Mouse (Mus musculus): Measurements from ENCODE around the gene Osbpl2. TPM values are rescaled to one million over a fixed set of nuclear protein-coding genes. Genes with fewer than 3 reads are reported as not detected.

Osbpl2 gene
- polyA plus RNA-seq, 1 experiment from 2014 or later: 38.2 TPM

DNA sequence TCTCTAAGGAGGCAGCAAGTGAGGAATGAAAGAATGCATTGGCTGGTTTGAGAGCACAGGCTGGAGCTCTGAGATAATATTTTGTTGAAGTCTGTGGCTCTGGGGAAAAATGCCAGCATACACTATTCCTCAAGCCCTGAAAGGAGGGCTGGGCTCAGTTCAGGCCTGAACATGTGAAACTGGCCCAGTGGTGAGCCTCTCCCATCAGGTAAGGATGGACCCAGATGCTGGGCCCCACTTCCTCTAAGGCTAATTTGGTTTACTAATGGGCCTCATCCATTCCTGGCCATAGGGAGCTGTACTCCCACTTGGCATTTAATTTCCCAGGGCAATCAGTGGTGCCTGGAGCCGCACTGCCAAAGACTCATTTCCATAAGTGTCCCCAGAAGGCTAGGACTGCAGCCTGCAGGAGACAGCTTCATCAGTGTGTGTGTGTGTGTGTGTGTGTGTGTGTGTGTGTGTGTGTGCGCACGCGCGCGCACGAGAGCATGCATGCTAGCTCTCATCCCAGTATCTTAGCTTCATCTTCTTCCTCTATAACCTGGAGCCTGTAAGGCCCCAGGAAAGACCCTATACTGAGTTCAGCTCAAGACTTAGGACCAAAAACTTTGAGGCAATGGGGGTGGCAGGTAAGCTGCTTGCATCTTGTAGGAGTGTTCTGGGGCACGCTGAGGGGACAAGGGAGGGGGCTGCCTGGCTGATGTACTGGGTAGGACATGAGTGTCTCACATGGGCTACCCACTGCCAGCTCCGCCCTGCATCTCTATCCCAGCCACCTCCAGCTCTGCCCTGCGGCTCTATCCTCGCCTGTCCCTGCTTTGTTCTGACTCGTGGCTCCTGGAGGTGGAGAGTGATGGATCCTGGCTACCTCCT lies 86.2 kb downstream of the Osbpl2 start:
- Histone ChIP-seq H3K27me3 (ENCODE audit: control insufficient read depth, insufficient read depth, low read length) (no peaks in the 10 kb centered on the region), H3K9ac (replicated peaks; ENCODE audit: low read depth, low read length) (no peak overlapping the region), H3K27ac (ENCODE audit: low read length) (no peak overlapping the region), H3K4me1 (ENCODE audit: control insufficient read depth, insufficient read depth, low read length) (no peaks in the 10 kb centered on the region), H3K36me3 (ENCODE audit: control insufficient read depth, insufficient read depth, low read length) (peaks cover 6% of the 10 kb centered on the region; the same call in 1 of the 2 replicates), H3K4me3 (ENCODE audit: low read depth, low read length) (no peak overlapping the region), H3K9me3 (ENCODE audit: control insufficient read depth, low read depth, low read length) (no peaks in the 10 kb centered on the region), H3K4me2 (replicated peaks; ENCODE audit: low read depth, low read length) (no peak overlapping the region)
- WGBS: 92% methylated on average over 12 of the region's 12 CpGs
- ATAC-seq (ENCODE audit: insufficient number of reproducible peaks, insufficient read depth, low FRiP score, low read depth): no peak

DNA sequence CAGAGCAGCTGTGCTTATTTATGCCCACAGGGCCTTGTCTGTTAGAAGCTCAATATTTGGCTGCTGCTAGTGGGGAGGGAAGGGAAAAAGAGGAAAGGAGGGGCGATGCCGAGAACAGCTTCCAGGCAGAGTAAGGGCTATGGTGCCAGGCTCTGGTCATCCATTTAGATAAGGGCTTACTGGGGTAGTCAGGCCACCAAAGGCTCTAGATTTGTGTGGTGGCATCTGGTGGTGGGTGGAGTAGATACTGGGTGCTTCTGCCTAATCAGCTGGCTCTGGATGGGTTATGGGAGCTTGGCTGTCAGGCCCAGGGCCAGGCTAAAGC lies 86.8 kb downstream of the Osbpl2 start:
- Histone ChIP-seq H3K9me3 (ENCODE audit: control insufficient read depth, low read depth, low read length) (no peaks in the 10 kb centered on the region), H3K4me3 (ENCODE audit: low read depth, low read length) (no peak overlapping the region), H3K9ac (replicated peaks; ENCODE audit: low read depth, low read length) (no peak overlapping the region), H3K36me3 (ENCODE audit: control insufficient read depth, insufficient read depth, low read length) (peaks cover 6% of the 10 kb centered on the region; the same call in 1 of the 2 replicates), H3K27ac (ENCODE audit: low read length) (no peak overlapping the region), H3K4me2 (replicated peaks; ENCODE audit: low read depth, low read length) (no peak overlapping the region), H3K27me3 (ENCODE audit: control insufficient read depth, insufficient read depth, low read length) (no peaks in the 10 kb centered on the region), H3K4me1 (ENCODE audit: control insufficient read depth, insufficient read depth, low read length) (no peaks in the 10 kb centered on the region)
- no peak for ATAC-seq (ENCODE audit: insufficient number of reproducible peaks, insufficient read depth, low FRiP score, low read depth)
- whole genome bisulfite sequencing: 93% methylated on average over 2 of the region's 2 CpGs

DNA sequence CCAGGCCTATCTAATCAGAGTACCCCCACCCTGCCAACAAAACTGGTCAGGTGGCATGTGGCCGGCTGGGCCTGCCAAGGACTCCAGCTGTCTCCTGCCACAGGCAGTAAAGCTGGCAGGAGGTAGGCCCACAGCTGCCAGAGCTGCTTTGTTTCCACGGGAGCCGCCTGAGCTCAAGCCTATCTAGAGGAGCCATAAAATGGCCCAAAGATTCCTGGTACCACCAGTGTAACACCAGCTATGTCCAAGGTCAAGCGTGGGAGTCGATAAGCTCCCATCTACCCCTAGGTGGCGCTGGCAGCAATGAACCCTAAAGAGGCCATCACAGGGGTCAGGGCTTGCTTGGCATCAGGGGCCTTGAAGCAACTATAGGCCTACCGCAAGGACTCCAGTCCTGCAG lies 88.7 kb downstream of the Osbpl2 start:
- H3K4me3 ChIP-seq (ENCODE audit: low read depth, low read length): no peak overlapping the region
- 66% methylated on average over 7 of the region's 7 CpGs for WGBS
- no peak overlapping the region for H3K4me2 ChIP-seq (replicated peaks; ENCODE audit: low read depth, low read length)
- no peak overlapping the region for H3K9ac ChIP-seq (replicated peaks; ENCODE audit: low read depth, low read length)
- no peaks in the 10 kb centered on the region for H3K4me1 ChIP-seq (ENCODE audit: control insufficient read depth, insufficient read depth, low read length)
- H3K9me3 ChIP-seq (ENCODE audit: control insufficient read depth, low read depth, low read length): no peaks in the 10 kb centered on the region
- H3K36me3 ChIP-seq (ENCODE audit: control insufficient read depth, insufficient read depth, low read length): peaks cover 6% of the 10 kb centered on the region; the same call in 1 of the 2 replicates
- H3K27ac ChIP-seq (ENCODE audit: low read length): no peak overlapping the region
- ATAC-seq (ENCODE audit: insufficient number of reproducible peaks, insufficient read depth, low FRiP score, low read depth): no peak
- no peaks in the 10 kb centered on the region for H3K27me3 ChIP-seq (ENCODE audit: control insufficient read depth, insufficient read depth, low read length)

DNA sequence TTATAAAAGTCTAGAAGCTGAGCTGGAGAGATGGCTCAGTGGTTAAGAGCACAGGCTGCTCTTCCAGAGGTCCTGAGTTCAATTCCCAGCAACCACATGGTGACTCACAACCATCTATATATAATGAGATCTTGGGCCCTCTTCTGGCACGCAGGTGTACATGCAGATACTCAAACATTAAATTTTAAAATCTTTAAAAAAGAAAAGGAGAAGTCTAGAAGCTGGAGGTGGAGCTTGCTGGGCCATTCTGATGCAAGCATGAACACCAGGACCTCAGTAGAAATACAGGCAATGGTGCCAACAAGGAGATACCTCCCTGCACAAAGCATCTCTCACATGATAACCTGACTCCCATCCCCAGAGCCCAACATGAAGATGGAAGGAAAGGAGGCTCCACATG lies 89.9 kb downstream of the Osbpl2 start:
- no peak overlapping the region for H3K4me3 ChIP-seq (ENCODE audit: low read depth, low read length)
- H3K9ac ChIP-seq (replicated peaks; ENCODE audit: low read depth, low read length): no peak overlapping the region
- no peak overlapping the region for H3K4me2 ChIP-seq (replicated peaks; ENCODE audit: low read depth, low read length)
- H3K4me1 ChIP-seq (ENCODE audit: control insufficient read depth, insufficient read depth, low read length): no peaks in the 10 kb centered on the region
- WGBS: 72% methylated on average over 1 of the region's 1 CpGs
- H3K9me3 ChIP-seq (ENCODE audit: control insufficient read depth, low read depth, low read length): no peaks in the 10 kb centered on the region
- no peak for ATAC-seq (ENCODE audit: insufficient number of reproducible peaks, insufficient read depth, low FRiP score, low read depth)
- peaks cover 6% of the 10 kb centered on the region; the same call in 1 of the 2 replicates for H3K36me3 ChIP-seq (ENCODE audit: control insufficient read depth, insufficient read depth, low read length)
- H3K27ac ChIP-seq (ENCODE audit: low read length): no peak overlapping the region
- no peaks in the 10 kb centered on the region for H3K27me3 ChIP-seq (ENCODE audit: control insufficient read depth, insufficient read depth, low read length)

DNA sequence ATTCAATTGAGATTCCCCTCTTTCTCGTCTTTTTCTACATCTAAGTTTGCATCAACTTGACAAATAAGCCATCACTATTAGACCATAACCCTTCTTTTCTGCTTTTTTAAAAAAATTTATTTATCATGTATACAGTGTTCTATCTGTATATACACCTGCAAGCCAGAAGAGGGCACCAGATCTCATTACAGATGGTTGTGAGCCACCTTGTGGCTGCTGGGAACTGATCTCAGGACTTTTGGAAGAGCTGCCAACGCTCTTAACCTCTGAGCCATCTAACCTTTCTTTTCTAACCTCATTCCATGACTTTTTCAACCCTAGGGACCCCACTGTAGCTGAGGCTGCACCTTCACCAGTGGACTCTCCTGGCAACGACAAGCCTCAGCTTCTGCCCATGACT lies 93.1 kb downstream of the Osbpl2 start:
- ATAC-seq (ENCODE audit: insufficient number of reproducible peaks, insufficient read depth, low FRiP score, low read depth): no peak
- Histone ChIP-seq H3K4me1 (ENCODE audit: control insufficient read depth, insufficient read depth, low read length) (peaks cover 23% of the 10 kb centered on the region), H3K36me3 (ENCODE audit: control insufficient read depth, insufficient read depth, low read length) (no peaks in the 10 kb centered on the region), H3K27ac (ENCODE audit: low read length) (no peak overlapping the region), H3K9ac (replicated peaks; ENCODE audit: low read depth, low read length) (no peak overlapping the region), H3K4me3 (ENCODE audit: low read depth, low read length) (no peak overlapping the region), H3K27me3 (ENCODE audit: control insufficient read depth, insufficient read depth, low read length) (no peaks in the 10 kb centered on the region), H3K4me2 (replicated peaks; ENCODE audit: low read depth, low read length) (no peak overlapping the region), H3K9me3 (ENCODE audit: control insufficient read depth, low read depth, low read length) (no peaks in the 10 kb centered on the region)
- WGBS: 89% methylated on average over 3 of the region's 3 CpGs

Small RNA genes within 50 kb of the gene (microRNA-seq; reads per million reads assigned to microRNA genes)
- not detected for gene Mir7005

Other genes with a start within 250 kb of the Osbpl2 start
- gene Taf4, start 142.7 kb upstream of the Osbpl2 start, polyA plus RNA-seq (2014; fragmentation: Nextera tagmentation; extraction: Ambion mirVana): 5.7 and 6.8 TPM in 2 replicates
- gene Lsm14b, start 94.3 kb upstream of the Osbpl2 start, polyA plus RNA-seq (2014; fragmentation: Nextera tagmentation; extraction: Ambion mirVana): 6.9 and 7.6 TPM in 2 replicates
- 480 and 596 TPM in 2 replicates for gene Psma7, start 76.9 kb upstream of the Osbpl2 start, polyA plus RNA-seq (2014; fragmentation: Nextera tagmentation; extraction: Ambion mirVana)
- gene Ss18l1, start 76.8 kb upstream of the Osbpl2 start, polyA plus RNA-seq (2014; fragmentation: Nextera tagmentation; extraction: Ambion mirVana): 4.6 and 6.1 TPM in 2 replicates
- gene Mtg2, start 48.7 kb upstream of the Osbpl2 start, polyA plus RNA-seq (2014; fragmentation: Nextera tagmentation; extraction: Ambion mirVana): 25.2 and 27.8 TPM in 2 replicates
- gene Hrh3, start 14.8 kb upstream of the Osbpl2 start, polyA plus RNA-seq (2014; fragmentation: Nextera tagmentation; extraction: Ambion mirVana): not detected in 2 replicates
- 134 and 138 TPM in 2 replicates for gene Adrm1, start 52.2 kb downstream of the Osbpl2 start, polyA plus RNA-seq (2014; fragmentation: Nextera tagmentation; extraction: Ambion mirVana)
- gene Lama5, start 106.6 kb downstream of the Osbpl2 start, polyA plus RNA-seq (2014; fragmentation: Nextera tagmentation; extraction: Ambion mirVana): 64.0 and 70.9 TPM in 2 replicates
- 734 and 745 TPM in 2 replicates for gene Rps21, start 138.1 kb downstream of the Osbpl2 start, polyA plus RNA-seq (2014; fragmentation: Nextera tagmentation; extraction: Ambion mirVana)
- gene Cables2, start 154.2 kb downstream of the Osbpl2 start, polyA plus RNA-seq (2014; fragmentation: Nextera tagmentation; extraction: Ambion mirVana): 15.5 and 20.4 TPM in 2 replicates
- 3.1 TPM in 2 replicates for gene Rbbp8nl, start 170.6 kb downstream of the Osbpl2 start, polyA plus RNA-seq (2014; fragmentation: Nextera tagmentation; extraction: Ambion mirVana)
- 4.9 and 5.4 TPM in 2 replicates for gene Gata5, start 215.4 kb downstream of the Osbpl2 start, polyA plus RNA-seq (2014; fragmentation: Nextera tagmentation; extraction: Ambion mirVana)

Data from stomach, embryonic 14.5 days (tissue).